Mouse (Mus musculus): ENCODE measurements around the gene Inip. TPM values are rescaled to one million over a fixed set of nuclear protein-coding genes. Genes with fewer than 3 reads are reported as not detected.

The Inip gene
- total RNA-seq, 2 experiments from 2014 or later, result 8.3 to 8.7 TPM

DNA sequence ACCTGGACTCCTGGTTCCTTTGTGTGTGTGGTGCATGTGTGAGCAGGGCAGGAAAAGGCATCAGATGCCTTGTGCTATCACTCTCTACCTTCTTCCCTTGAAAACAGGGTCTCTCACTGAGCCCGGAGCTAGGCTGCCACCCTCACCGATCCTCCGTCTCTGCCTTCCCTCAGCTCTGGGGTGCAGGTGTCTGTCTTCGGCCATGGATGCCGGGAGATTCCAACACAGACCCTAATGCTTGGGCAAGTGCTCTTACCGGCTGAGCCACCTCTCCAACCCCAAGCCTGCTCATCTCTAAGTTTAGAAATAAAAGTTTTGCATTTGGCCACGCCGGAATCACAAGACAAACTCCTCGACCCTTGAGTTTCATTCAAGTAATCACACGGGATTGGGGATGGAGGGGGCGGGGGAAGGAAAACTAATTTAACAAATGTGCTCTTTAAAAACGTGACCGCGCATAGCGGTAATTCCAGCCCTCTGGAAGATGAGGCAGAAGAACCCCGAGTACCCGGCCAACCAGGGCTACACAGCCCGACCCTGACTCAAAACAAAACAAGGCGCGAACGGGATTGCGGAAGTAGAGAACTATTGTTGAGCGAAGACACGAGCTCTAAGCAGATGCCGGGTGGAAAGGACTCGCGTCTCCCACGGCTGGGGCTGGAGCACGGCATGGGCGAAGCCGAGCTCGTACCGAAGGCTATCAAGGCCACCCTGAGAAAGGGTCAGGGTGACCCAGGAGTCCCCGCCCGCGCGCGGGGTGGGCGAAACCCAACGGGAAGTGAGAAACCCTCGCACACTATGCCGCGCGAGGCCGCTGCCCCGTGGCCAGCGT, 18.3 kb downstream of the Inip start:
- intact Hi-C loops (cut with DNase I), result loop anchor here (1.0 kb wide), 1 partner anchor 168 kb away; no protein-coding TSS in a partner anchor
- no peak for DNase-seq

GRCm38 (mm10) chr4:59780568-59780967, 20.8 kb downstream of the Inip start:
- intact Hi-C loops (cut with DNase I), result no loop called here
- DNase-seq, result no peak

DNA sequence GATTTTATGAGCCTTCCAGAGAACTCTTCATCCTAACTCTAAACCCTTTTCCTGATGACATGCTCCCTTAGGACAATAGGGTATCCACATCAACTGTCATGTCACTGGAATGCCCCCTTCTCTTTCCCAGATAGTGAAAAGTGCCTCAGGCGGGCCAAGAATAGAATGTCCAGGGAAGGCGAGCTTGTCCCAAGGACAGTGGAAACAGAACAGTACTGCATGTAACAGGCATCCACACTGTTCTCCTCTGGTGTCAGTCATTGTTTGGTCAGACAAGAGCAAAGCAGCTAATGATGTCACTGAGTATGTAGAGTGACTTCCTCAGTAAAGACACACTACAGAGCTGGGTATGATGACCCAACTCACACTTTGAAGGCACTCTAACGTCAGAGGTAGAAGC, 23.6 kb downstream of the Inip start:
- peak in 1 of 2 experiments; percentile 14 for DNase-seq

DNA sequence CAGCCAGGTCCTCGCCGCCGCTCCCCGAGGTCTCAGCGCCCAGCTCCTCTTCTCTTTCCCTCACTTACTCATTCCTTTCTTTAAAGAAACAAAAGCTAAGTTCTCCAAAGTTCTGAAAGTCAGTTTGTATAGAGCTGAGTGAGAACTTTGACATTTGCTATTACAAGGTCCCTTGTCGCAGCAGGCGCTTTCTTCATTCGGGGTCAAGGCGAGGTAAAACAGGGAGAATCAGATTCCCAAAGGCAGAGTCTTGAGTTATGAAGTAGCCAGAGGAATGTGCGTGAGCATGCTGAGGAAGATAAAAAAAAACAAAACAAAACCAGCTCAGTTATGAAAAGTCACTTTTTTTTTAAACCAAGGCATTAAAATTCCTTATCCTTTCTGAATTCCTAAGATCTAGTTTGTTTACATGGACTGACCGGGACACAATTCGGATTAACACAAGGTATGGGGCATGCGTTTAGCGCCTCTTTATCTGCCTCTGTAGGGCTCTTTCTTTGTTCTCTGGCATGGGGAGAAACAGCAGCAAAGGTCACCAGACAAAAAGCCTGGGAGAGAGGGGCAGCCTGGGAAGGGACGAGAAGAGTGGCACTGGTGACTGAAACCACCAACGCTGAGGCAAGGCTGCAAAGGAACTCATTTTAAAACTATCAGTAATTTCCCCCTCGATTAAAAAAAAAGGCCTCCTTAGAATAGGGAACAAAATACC, 29.1 kb downstream of the Inip start:
- intact Hi-C loops (cut with DNase I), result no loop called here
- no peak for DNase-seq

More for the DNA sequence above, 23.6 kb downstream of the Inip start:
- intact Hi-C loops (cut with DNase I), result loop anchor here (5.0 kb wide), 1 partner anchor 416 kb away; no protein-coding TSS in a partner anchor

DNA sequence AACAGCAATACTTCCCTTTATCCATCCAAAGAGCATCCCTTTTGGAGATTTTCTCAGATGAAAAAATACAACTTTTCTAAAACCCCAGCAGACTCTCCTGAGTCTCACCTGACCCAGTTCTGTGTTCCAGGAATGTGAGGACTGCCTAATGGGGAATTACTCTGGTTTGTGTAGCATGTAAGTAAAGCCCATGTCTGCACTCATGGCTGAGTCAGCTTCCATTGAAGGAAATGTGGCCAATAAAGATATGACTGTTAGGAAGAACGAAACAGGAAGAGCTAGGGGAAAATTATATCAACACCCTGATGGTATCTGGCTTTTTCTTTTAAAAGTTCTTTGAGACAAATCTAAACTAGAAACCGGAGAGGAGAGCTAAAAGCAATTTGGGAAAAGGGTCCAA, 33.7 kb downstream of the Inip start:
- no peak for DNase-seq
- intact Hi-C loops (cut with DNase I), result no loop called here

- intact Hi-C loops (cut with DNase I), result no loop called here
- peak in 1 of 2 experiments; percentile 22 for DNase-seq
Observed at GRCm38 (mm10) chr4:59765385-59766005, 35.9 kb downstream of the Inip start.

GRCm38 (mm10) chr4:59764950-59765349, 36.4 kb downstream of the Inip start:
- DNase-seq, result no peak
- intact Hi-C loops (cut with DNase I), result loop anchor here (5.0 kb wide), 1 partner anchor 138 kb away; the partner anchor contains the start of gene E130308A19Rik

GRCm38 (mm10) chr4:59761365-59761729, 40.0 kb downstream of the Inip start:
- DNase-seq, result peak; percentile 34 to 38
- intact Hi-C loops (cut with DNase I), result loop anchor here (5.0 kb wide), 1 partner anchor 134 kb away; the partner anchor contains the start of gene E130308A19Rik

DNA sequence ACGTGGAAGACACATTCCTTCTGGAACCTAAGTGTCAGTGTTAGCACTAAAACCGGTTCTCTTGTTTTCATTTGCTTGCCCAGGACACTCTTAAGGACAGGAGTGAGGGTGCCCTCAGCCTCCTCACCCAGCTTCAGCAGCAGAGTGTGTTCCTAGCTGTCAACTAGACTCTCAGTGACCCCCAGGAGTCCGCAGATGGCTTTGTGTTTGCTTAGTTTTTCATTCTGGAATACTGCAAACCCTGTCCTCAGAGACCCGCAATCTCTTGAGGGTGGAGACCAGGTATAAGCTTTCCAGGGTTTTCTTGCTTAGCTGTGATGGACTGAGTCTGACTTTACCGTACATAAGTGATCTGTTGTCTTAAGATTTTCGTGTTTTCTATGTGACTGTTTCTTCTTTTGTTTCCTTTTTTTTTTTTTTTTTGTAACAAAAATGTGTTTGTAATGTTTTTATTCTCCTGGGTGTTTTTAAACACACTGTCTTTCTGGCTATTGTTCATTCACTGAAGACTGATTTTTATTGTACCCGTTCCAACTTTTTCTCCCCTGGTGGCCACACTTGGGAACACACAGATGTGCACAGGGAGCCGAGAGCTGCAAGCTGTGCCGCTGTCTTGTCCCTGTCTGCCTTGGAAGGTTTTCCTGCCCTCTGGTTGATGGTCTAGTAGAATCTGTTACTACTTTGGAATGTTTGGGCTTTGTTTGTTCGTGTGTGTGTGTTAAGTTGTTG, 40.6 kb downstream of the Inip start:
- intact Hi-C loops (cut with DNase I), result loop anchor here (5.0 kb wide), 1 partner anchor 133 kb away; the partner anchor contains the start of gene E130308A19Rik
- peak; percentile 65 to 70 for DNase-seq

DNA sequence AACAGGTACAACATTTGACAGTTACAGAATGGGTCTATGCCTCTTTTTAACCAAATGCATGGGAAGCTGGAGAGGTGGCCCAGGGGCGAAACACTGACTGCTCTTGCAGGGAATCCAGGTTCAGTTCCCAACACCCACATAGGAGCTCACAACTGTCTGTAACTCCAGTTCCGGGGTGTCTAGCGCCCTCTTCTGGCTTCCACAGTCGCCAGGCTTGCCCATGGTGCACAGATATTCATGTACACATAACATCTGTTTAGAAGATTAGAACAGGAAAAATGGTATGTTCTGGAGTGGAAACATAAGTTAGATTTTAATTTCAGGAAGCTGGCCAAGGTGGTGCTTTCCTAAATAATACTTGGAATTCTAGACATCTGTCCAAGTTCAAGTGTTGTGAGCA, 41.4 kb downstream of the Inip start:
- intact Hi-C loops (cut with DNase I), result loop anchor here (5.0 kb wide), 1 partner anchor 133 kb away; the partner anchor contains the start of gene E130308A19Rik
- DNase-seq, result no peak

GRCm38 (mm10) chr4:59757452-59758435, 43.6 kb downstream of the Inip start:
- intact Hi-C loops (cut with DNase I), result no loop called here
- no peak for DNase-seq

- intact Hi-C loops (cut with DNase I), result no loop called here
- peak; percentile 61 to 64 for DNase-seq
Observed at GRCm38 (mm10) chr4:59756332-59757082, 44.9 kb downstream of the Inip start.

- peak; percentile 51 to 53 for DNase-seq
- intact Hi-C loops (cut with DNase I), result no loop called here
Observed at GRCm38 (mm10) chr4:59753491-59754140, 47.8 kb downstream of the Inip start.

GRCm38 (mm10) chr4:59739882-59740281, 61.5 kb downstream of the Inip start:
- DNase-seq, result no peak

GRCm38 (mm10) chr4:59739321-59739720, 62.1 kb downstream of the Inip start:
- intact Hi-C loops (cut with DNase I), result no loop called here
- no peak for DNase-seq

More at GRCm38 (mm10) chr4:59739882-59740281, 61.5 kb downstream of the Inip start:
- intact Hi-C loops (cut with DNase I), result no loop called here

- DNase-seq, result no peak
- intact Hi-C loops (cut with DNase I), result no loop called here
Observed at GRCm38 (mm10) chr4:59731544-59731943, 69.8 kb downstream of the Inip start.

DNA sequence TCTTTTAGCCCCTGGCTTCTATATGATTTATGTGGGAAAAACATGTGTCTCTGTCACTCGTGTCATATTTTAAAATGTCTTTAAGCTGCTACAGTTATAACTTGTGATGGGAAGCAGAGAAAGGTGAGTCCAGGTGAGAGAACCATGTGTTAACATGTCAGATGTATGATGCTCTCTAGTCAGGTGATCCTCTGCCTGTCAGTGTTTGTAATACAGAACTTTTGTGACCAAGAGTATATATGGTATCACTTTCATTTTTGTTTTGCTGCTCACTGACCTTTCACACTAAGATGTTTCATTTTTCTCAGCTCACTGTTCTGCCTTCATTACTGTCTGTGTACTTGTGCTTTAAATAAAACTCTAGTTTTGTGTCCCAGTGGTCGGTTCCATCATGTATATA, 72.5 kb downstream of the Inip start:
- intact Hi-C loops (cut with DNase I), result no loop called here
- no peak for DNase-seq

DNA sequence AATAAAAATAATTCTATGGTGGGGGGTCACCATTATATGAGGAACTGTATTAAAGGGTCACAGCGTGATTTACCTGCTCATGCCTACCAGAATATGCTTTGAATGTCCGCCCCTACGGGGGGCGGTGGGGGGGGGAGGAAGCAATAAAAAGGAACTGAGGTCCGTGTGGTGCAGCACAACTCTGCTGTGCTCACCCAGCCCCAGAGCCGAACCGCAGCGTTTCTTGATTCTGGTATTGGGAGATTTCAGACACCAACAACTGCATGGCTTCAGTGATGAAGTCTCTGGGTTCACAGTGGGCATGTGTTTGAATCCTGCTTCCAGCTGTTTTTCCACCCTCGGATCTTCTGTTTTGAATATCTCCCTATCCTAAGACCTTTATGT, 73.5 kb downstream of the Inip start:
- intact Hi-C loops (cut with DNase I), result no loop called here
- DNase-seq, result no peak
